Mouse (Mus musculus) lung, adult 2 months (tissue): ENCODE results near the gene Dpf3.

ENCODE experiments used
- CTCF ChIP-seq: fragments of 200-500 bp; IDR thresholded peaks from 2 replicates; pipeline ENCODE4 v1.5.1; 2011; ENCODE audit warnings: mild to moderate bottlenecking, low read length, control low read depth; ENCODE audit not compliant: insufficient read depth
- POLR2A ChIP-seq: fragments of 200-500 bp; IDR thresholded peaks from 2 replicates; pipeline ENCODE4 v1.6.1; 2011; ENCODE audit warnings: low read depth, mild to moderate bottlenecking, control low read depth, low read length, borderline replicate concordance; ENCODE audit errors: extremely low read depth

DNA sequence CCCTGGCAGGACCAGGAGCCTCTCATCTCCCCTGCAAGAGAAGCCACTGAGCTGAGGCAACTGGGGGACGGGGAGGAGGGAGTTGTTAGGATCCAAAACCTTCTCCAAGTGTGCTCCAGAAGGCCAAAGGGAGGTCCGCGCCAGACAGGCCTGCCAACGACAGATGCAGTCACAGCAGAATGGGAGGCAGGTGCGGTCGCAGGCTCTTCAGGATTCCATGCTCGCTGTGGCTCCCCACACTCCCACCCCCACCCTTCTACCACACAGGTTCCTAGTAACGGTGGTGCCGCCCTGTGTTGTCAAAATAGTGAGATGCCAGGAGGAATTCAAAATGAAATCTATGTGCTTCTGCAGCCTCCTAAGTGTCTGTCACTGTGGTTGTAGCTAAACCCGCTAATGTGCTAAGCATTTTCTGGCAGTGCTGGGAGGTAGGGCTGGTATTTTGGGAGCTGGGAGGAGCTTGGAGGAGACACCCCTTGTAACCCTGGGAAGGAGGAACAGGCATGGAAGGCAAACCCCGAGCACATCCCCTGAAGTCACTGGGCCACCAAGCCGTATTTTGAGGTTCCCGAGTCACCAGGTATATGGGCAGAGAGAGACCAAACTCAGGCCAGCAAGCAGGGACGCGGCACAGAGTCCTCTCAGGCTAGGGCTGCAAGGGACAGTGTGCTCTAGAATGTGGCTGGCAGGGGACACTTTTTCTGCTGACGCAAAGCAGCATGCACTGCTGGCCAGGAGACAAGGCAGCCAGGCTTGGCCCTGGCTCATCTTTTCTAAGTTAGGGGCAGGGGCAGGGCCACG is 75.6 kb downstream of the Dpf3 start:
- no peak for TF ChIP-seq POLR2A
- no peak for TF ChIP-seq CTCF
